Mouse (Mus musculus): ENCODE measurements at regions not wholly inside any gene's neighbourhood (a gene's known extent, or its start where the extent isn't known, plus 50 kb on each side); places are given as distances from the start of the nearest gene placed in this dataset.

GRCm38 (mm10) chr1:24938303-24939263 is 260.2 kb downstream of the Lmbrd1 start:
- Histone ChIP-seq H3K27me3 (ENCODE audit: insufficient read depth, low read length) (no peaks in the 10 kb centered on the region), H3K9ac (replicated peaks) (no peak overlapping the region), H3K27ac (ENCODE audit: low read depth) (no peak overlapping the region), H3K9me3 (ENCODE audit: low read length) (no peaks in the 10 kb centered on the region), H3K36me3 (replicated peaks; ENCODE audit: insufficient read depth, low read length) (no peaks in the 10 kb centered on the region), H3K4me1 (ENCODE audit: insufficient read depth) (no peaks in the 10 kb centered on the region), H3K4me3 (ENCODE audit: low read depth, low read length) (no peak overlapping the region), H3K4me2 (ENCODE audit: low read depth, low read length) (no peak overlapping the region)
- DNase-seq (no peak), ATAC-seq (no peak)
- 35% methylated on average over 3 of the region's 3 CpGs for WGBS (ENCODE audit: insufficient replicate concordance)
- TF ChIP-seq CTCF (IDR thresholded peaks at IDR 0.05; ENCODE audit: low read depth), result no peak
- no peak for TF ChIP-seq EP300 (IDR thresholded peaks at IDR 0.05; ENCODE audit: low read depth)

- Histone ChIP-seq H3K27me3 (ENCODE audit: insufficient read depth, low read length) (no peaks in the 10 kb centered on the region), H3K9me3 (ENCODE audit: low read length) (no peaks in the 10 kb centered on the region), H3K4me2 (ENCODE audit: low read depth, low read length) (no peak overlapping the region), H3K27ac (ENCODE audit: low read depth) (no peak overlapping the region), H3K4me3 (ENCODE audit: low read depth, low read length) (no peak overlapping the region), H3K9ac (replicated peaks) (no peak overlapping the region), H3K36me3 (replicated peaks; ENCODE audit: insufficient read depth, low read length) (no peaks in the 10 kb centered on the region), H3K4me1 (ENCODE audit: insufficient read depth) (no peaks in the 10 kb centered on the region)
- no peak for TF ChIP-seq EP300 (IDR thresholded peaks at IDR 0.05; ENCODE audit: low read depth)
- TF ChIP-seq CTCF (IDR thresholded peaks at IDR 0.05; ENCODE audit: low read depth), result no peak
- DNase-seq (no peak), ATAC-seq (no peak)
- WGBS (ENCODE audit: insufficient replicate concordance), result 80% methylated on average over 8 of the region's 8 CpGs
Measured at GRCm38 (mm10) chr1:24942757-24943296, 264.4 kb downstream of the Lmbrd1 start.

GRCm38 (mm10) chr1:24943451-24943850 is 265.0 kb downstream of the Lmbrd1 start:
- WGBS (ENCODE audit: insufficient replicate concordance), result 52% methylated on average over 2 of the region's 2 CpGs
- Histone ChIP-seq H3K9ac (replicated peaks) (no peak overlapping the region), H3K4me1 (ENCODE audit: insufficient read depth) (no peaks in the 10 kb centered on the region), H3K4me2 (ENCODE audit: low read depth, low read length) (no peak overlapping the region), H3K27ac (ENCODE audit: low read depth) (no peak overlapping the region), H3K4me3 (ENCODE audit: low read depth, low read length) (no peak overlapping the region), H3K36me3 (replicated peaks; ENCODE audit: insufficient read depth, low read length) (no peaks in the 10 kb centered on the region), H3K9me3 (ENCODE audit: low read length) (no peaks in the 10 kb centered on the region), H3K27me3 (ENCODE audit: insufficient read depth, low read length) (no peaks in the 10 kb centered on the region)
- DNase-seq, result no peak
- ATAC-seq, result no peak
- TF ChIP-seq CTCF (IDR thresholded peaks at IDR 0.05; ENCODE audit: low read depth) (no peak), EP300 (IDR thresholded peaks at IDR 0.05; ENCODE audit: low read depth) (no peak)

- ATAC-seq, result no peak
Measured at GRCm38 (mm10) chr1:24972681-24973080, 294.3 kb downstream of the Lmbrd1 start.

GRCm38 (mm10) chr1:25008456-25009169 is 330.2 kb downstream of the Lmbrd1 start:
- no peaks in the 10 kb centered on the region for H3K4me1 ChIP-seq (ENCODE audit: insufficient read depth)
- WGBS (ENCODE audit: insufficient replicate concordance), result 63% methylated on average over 8 of the region's 8 CpGs
- no peak for DNase-seq
- TF ChIP-seq CTCF (IDR thresholded peaks at IDR 0.05; ENCODE audit: low read depth) (no peak), EP300 (IDR thresholded peaks at IDR 0.05; ENCODE audit: low read depth) (no peak)
- H3K27ac ChIP-seq (ENCODE audit: low read depth), result no peak overlapping the region
- no peak for ATAC-seq
- no peak overlapping the region for H3K9ac ChIP-seq (replicated peaks)
- H3K36me3 ChIP-seq (replicated peaks; ENCODE audit: insufficient read depth, low read length), result no peaks in the 10 kb centered on the region
- H3K4me3 ChIP-seq (ENCODE audit: low read depth, low read length), result no peak overlapping the region
- H3K4me2 ChIP-seq (ENCODE audit: low read depth, low read length), result no peak overlapping the region
- H3K27me3 ChIP-seq (ENCODE audit: insufficient read depth, low read length), result no peaks in the 10 kb centered on the region
- H3K9me3 ChIP-seq (ENCODE audit: low read length), result no peaks in the 10 kb centered on the region

More at GRCm38 (mm10) chr1:24972681-24973080, 294.3 kb downstream of the Lmbrd1 start:
- H3K9me3 ChIP-seq (ENCODE audit: low read length), result no peaks in the 10 kb centered on the region
- H3K9ac ChIP-seq (replicated peaks), result no peak overlapping the region
- H3K27me3 ChIP-seq (ENCODE audit: insufficient read depth, low read length), result no peaks in the 10 kb centered on the region
- no peak overlapping the region for H3K27ac ChIP-seq (ENCODE audit: low read depth)
- no peak for DNase-seq
- no peaks in the 10 kb centered on the region for H3K36me3 ChIP-seq (replicated peaks; ENCODE audit: insufficient read depth, low read length)
- no peaks in the 10 kb centered on the region for H3K4me1 ChIP-seq (ENCODE audit: insufficient read depth)
- 59% methylated on average over 2 of the region's 2 CpGs for WGBS (ENCODE audit: insufficient replicate concordance)
- H3K4me3 ChIP-seq (ENCODE audit: low read depth, low read length), result no peak overlapping the region
- TF ChIP-seq EP300 (IDR thresholded peaks at IDR 0.05; ENCODE audit: low read depth) (no peak), CTCF (IDR thresholded peaks at IDR 0.05; ENCODE audit: low read depth) (no peak)
- H3K4me2 ChIP-seq (ENCODE audit: low read depth, low read length), result no peak overlapping the region

- no peak for DNase-seq
Measured at GRCm38 (mm10) chr1:25012754-25013153, 334.3 kb downstream of the Lmbrd1 start.

More at GRCm38 (mm10) chr1:25012754-25013153, 334.3 kb downstream of the Lmbrd1 start:
- Histone ChIP-seq H3K9me3 (ENCODE audit: low read length) (no peaks in the 10 kb centered on the region), H3K27ac (ENCODE audit: low read depth) (no peak overlapping the region), H3K4me3 (ENCODE audit: low read depth, low read length) (no peak overlapping the region), H3K4me2 (ENCODE audit: low read depth, low read length) (no peak overlapping the region), H3K9ac (replicated peaks) (no peak overlapping the region), H3K27me3 (ENCODE audit: insufficient read depth, low read length) (no peaks in the 10 kb centered on the region), H3K36me3 (replicated peaks; ENCODE audit: insufficient read depth, low read length) (no peaks in the 10 kb centered on the region), H3K4me1 (ENCODE audit: insufficient read depth) (no peaks in the 10 kb centered on the region)
- no peak for TF ChIP-seq CTCF (IDR thresholded peaks at IDR 0.05; ENCODE audit: low read depth)
- TF ChIP-seq EP300 (IDR thresholded peaks at IDR 0.05; ENCODE audit: low read depth), result no peak
- 50% methylated on average over 1 of the region's 1 CpGs for WGBS (ENCODE audit: insufficient replicate concordance)
- no peak for ATAC-seq
